Mouse (Mus musculus) spleen, adult 12 weeks (tissue): Measurements from ENCODE around the gene Zbed4.
"Not testable (repeated sequence)": the region's sequence is repeated elsewhere in the genome, so short reads cannot be mapped to it uniquely, and the experiment has no call there.

ENCODE experiments used
- DNase-seq: peaks from one replicate; pipeline ENCODE4 v3.0.0; 2022; ENCODE audit warnings: low spot score

Gene Zbed4

DNA sequence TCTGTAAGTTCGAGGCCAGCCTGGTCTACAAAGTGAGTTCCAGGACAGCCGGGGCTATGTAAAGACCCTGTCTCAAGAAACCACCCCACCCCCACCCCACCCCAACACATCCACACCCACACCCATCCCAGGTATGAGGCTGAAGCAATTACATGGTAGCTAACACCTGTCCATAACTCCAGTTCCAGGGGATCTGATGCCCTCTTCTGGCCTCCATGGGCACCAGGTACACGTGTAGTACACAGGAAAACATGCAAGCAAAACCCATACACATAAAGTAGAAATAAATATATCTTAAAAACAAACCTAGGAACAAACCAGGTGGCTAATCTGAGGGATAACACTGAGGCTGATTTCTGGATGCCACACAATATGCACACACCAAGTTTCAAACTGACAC, 61.8 kb downstream of the Zbed4 start:
- no peak for DNase-seq

GRCm38 (mm10) chr15:88813873-88814272, 62.4 kb downstream of the Zbed4 start:
- not testable (repeated sequence) for DNase-seq

GRCm38 (mm10) chr15:88814411-88815047, 63.1 kb downstream of the Zbed4 start:
- no peak for DNase-seq

DNA sequence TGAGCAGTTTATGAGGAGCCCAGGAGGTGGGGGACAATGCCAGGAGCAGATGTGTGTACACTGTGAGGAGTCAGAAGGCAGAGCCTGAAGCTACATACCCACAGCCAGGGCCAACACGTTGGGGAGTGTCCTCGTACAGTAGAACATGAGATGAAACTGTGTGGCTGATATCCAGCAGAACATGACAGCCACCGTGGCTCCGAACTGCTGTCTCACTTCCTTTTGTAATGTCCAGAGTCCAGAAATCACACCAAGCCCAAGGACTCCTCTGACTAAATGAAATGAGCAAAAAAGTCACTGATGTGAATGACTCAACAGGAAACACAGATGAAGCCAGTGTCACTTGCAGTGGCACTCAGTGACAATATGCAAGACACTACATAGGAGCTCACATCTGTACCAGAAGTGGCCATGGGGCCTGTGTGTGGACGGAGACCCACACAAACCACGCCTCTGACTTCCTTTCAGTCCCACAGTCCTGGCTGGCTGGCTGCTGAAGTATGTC, 63.8 kb downstream of the Zbed4 start:
- no peak for DNase-seq

DNA sequence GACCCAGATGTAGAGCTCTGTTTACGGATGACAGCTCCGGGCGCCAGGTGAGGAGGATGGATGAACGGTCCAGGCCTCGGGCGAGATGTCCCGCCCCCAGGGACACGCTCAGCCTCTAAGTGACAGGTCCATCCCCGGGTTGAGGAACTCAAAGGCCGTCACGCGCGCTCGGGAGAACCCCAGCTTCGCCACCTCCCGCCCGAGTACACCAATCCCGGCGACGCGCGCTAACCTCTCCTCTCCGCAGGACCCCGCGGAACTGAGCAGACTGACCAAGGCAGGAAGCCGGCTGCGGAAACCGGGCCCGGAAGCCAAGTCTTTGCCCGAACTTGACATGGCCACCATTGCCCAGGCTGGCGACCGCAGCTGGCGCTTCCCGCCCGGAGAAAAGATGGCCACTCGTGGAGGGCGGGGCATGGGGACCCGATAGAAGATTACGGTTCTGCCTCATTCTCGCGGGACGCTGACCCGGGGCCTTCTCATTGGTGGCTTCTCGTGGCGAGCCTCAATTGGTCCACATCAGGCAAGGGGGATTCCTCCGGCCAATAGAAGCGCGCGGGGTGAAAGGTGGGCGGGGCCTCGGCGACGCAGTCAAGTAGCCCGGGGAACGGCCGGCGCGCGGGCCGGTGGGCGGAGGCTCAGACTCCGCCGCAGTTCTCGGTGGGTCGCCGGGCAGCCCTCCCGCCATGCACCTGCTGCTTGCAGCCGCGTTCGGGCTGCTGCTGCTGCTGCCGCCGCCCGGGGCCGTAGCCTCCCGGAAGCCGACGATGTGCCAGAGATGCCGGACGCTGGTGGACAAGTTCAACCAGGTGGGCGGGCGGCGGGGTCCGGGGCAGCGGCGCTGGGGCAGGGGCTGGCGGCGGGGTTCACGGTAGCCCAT, 67.8 kb downstream of the Zbed4 start, which contains the start of the genes Alg12 and Creld2:
Alg12 (minus strand) TSS at position 293 of the 880 bp plus-strand sequence.
Creld2 (plus strand) TSS at position 621 of the 880 bp plus-strand sequence.
- peak; percentile 99 for DNase-seq

DNA sequence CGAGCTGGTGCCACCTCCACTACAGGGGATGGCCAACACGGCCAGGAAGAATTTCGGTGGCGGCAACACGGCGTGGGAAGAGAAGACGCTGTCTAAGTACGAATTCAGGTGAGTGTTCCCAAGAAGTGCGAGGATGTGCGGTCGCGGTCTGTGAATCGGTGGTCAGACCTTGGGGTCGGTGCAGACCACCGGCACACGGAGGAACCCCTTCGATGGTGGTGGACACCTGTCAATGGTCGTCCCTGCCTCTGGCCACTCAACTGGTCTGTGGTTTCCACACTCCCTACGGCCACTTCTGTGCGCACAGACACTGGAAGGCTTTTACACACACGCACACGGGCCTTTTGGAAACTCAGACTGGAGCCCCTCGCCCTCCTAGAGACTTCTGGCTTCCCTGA, 68.4 kb downstream of the Zbed4 start:
- peak; percentile 15 for DNase-seq

DNA sequence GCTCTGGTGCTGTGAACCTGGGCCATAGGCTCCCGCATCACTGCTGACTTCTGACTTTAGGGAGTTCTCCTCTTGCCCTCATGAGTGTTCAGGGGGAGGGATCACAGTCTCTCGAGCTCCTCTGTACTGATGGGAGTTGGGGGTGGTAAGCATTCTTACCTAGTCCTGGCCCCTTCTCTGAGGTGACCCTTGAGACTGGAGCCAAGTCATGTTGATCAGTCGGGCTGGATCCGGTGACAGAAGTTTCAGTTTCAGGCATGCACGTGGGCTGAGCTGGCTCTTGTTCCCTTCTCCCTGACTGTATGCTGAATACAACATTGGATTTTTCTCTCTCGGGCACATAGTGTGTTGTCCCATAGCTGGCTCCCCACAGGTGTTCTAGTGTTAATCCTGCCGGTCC, 69.9 kb downstream of the Zbed4 start:
- no peak for DNase-seq

- no peak for DNase-seq
These were observed 71.1 kb downstream of the Zbed4 start for GRCm38 (mm10) chr15:88822513-88822912.

DNA sequence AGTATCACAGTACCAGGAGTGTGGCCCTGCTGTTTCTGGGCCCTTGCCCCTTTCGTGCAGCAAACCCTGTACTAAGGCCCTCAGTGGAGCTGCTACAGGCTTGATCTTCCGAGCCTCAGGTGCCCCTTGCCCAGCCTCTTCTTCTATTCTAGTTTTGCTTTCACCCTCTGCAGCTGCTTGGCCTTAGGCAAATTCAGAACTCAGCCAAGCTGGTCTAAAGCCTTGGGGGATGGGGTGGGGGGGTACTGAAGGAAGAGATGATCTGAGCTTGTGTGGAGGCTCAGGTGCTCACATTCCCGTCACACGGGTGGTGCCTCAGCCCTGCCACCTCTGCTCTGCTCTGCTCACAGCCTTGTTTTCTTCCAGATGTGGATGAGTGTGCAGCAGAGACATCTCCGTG, 71.9 kb downstream of the Zbed4 start:
- DNase-seq = no peak

- no peak for DNase-seq
These were observed 76.0 kb downstream of the Zbed4 start for GRCm38 (mm10) chr15:88827466-88827865.

- DNase-seq = peak; percentile 47
These were observed 76.7 kb downstream of the Zbed4 start for GRCm38 (mm10) chr15:88827991-88828799.

GRCm38 (mm10) chr15:88828800-88829705, 77.6 kb downstream of the Zbed4 start:
- DNase-seq = peak; percentile 66

GRCm38 (mm10) chr15:88829791-88830440, 78.5 kb downstream of the Zbed4 start:
- DNase-seq = no peak

DNA sequence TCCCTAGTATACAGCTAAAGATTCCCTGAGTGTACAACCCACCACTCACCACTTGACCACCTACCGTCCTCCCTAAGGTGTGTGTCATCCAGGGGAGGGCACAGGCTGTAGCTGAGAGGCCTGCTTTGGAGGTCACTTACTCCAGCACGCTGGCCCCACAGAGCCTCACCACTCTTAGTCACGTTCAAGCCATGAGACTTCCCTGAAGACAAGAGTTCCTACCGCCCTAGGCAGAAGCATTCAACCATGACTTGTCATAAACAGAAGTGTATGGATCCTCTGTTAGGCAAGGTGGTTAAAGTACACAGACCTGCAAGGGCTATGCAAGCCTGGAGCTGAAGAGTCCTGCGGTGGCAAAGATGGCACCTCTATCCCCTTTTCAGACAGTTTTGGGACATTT, 79.2 kb downstream of the Zbed4 start:
- DNase-seq = no peak

DNA sequence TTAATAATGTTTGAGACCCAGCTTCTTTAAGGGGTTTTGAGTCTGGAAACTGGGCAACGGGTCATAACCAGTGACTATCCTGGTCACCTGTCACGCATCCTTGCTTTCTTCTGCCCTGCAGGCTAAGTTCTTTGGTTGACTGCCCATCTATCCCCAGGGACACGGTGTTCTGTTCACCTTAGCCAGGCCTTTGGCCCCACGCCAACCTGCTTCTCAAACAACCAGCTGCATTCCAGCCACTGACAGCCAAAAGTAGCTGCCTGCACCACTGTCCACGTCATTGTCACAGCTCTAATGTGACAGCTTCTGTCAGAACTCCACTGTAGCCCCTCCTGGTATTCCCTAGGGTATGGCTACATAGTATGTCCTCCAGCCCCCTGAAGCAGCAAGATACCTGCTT, 80.0 kb downstream of the Zbed4 start:
- no peak for DNase-seq

DNA sequence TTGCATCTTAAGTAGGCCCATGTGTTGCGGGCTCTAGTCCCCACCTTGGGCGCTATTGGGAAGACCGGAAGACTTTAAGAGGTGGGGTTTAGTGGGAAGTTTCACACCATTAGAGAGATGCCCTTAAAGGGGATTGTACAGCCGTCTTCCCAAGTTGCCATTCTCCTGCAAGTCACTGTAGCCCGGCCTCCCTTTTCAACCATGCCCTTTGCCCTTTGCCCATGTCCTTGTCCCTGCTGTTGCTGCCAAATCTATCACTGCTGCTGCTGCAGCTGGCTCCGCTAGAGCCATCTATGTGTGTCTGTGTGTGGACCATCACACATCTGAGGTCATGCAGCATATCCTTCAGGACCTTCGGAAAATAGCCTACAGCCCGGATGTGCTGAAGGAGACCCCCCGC, 81.1 kb downstream of the Zbed4 start:
- DNase-seq = no peak
